Mouse (Mus musculus): ENCODE results near the gene Slc22a1.

DNA sequence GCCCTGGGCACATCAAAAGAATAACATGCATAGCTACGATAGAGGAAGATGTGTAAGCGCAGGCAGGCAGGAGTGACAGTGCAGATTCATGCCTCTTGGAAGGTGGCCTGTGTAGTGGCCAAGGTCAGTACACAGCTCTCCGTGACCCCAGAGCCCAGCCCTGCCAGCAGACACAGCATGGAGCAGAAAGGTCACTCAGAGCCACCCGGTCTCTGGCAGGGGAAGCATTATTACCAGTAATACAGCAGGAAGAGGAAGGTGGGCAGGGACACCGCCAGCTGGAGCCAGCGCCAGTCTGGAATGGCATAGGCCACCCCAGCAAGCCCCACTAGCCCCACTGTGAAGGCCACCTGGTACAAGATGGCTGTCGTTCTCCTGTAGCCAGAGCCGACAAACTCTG lies 11.5 kb downstream of the Slc22a1 start:
- TF ChIP-seq USF1 (IDR thresholded peaks at IDR 0.05; ENCODE audit: low read depth): no peak
- no peak for TF ChIP-seq CTCF (IDR thresholded peaks at IDR 0.05; ENCODE audit: control insufficient read depth, insufficient read depth, insufficient read length)
- TF ChIP-seq CEBPB (IDR thresholded peaks at IDR 0.05; ENCODE audit: low read depth): no peak
- no peak for TF ChIP-seq MYOG (IDR thresholded peaks at IDR 0.05; ENCODE audit: control insufficient read depth, extremely low read depth, insufficient read length)
- TF ChIP-seq MAX (IDR thresholded peaks at IDR 0.05): no peak
- no peak for TF ChIP-seq FOSL1 (IDR thresholded peaks at IDR 0.05; ENCODE audit: insufficient read depth, low read length, poor library complexity, severe bottlenecking)
- TF ChIP-seq MYOD1 (IDR thresholded peaks at IDR 0.05; ENCODE audit: control insufficient read depth, insufficient read length, low read depth): no peak

Measured in C2C12 (cell line).